Mouse (Mus musculus) liver, embryonic 13.5 days (tissue): ENCODE results near the gene Ucp3. TPM values are rescaled to one million over a fixed set of nuclear protein-coding genes. Genes with fewer than 3 reads are reported as not detected.

Experiments
- ATAC-seq: fragments of 200-750 bp; cut with Nextera tagmentation; 2 replicates; pipeline ENCODE4 v1.8.0; 2017; ENCODE audit warnings: low read depth, mild to moderate bottlenecking, moderate number of reproducible peaks, moderate library complexity
- DNase-seq: peaks from one replicate; pipeline ENCODE4 v3.0.0; 2022
- H3K27ac ChIP-seq: fragments of 300-500 bp; sonication (generic); 2 replicates; pipeline ENCODE4 v1.5.1; 2015; ENCODE audit warnings: moderate library complexity, mild to moderate bottlenecking, inconsistent platforms
- H3K27me3 ChIP-seq: fragments of 300-500 bp; sonication (generic); 2 replicates; pipeline ENCODE4 v1.6.1; 2015; ENCODE audit warnings: mild to moderate bottlenecking, inconsistent platforms
- H3K36me3 ChIP-seq: fragments of 300-500 bp; sonication (generic); 2 replicates; pipeline ENCODE4 v1.6.1; 2015; ENCODE audit warnings: mild to moderate bottlenecking, inconsistent platforms
- H3K4me1 ChIP-seq: fragments of 300-500 bp; sonication (generic); replicated peaks from 2 replicates; pipeline ENCODE4 v1.6.1; 2015; ENCODE audit warnings: inconsistent platforms
- H3K4me2 ChIP-seq: fragments of 300-500 bp; sonication (generic); 2 replicates; pipeline ENCODE4 v1.6.1; 2015; ENCODE audit warnings: inconsistent platforms, mild to moderate bottlenecking, moderate library complexity
- H3K4me3 ChIP-seq: fragments of 300-500 bp; sonication (generic); replicated peaks from 2 replicates; pipeline ENCODE4 v1.5.1; 2015; ENCODE audit warnings: mild to moderate bottlenecking, inconsistent platforms
- H3K9ac ChIP-seq: fragments of 300-500 bp; sonication (generic); 2 replicates; pipeline ENCODE4 v1.6.1; 2015; ENCODE audit warnings: mild to moderate bottlenecking, inconsistent platforms
- H3K9me3 ChIP-seq: fragments of 300-500 bp; sonication (generic); replicated peaks from 2 replicates; pipeline ENCODE4 v1.6.1; 2016; ENCODE audit warnings: inconsistent platforms
- WGBS: fragments of 180-500 bp; shearing (Covaris S2); methylation state at CpG from one replicate; pipeline ENCODE4 v1.1.7; 2015; ENCODE audit not compliant: insufficient replicate concordance; 5-methylcytosine and 5-hydroxymethylcytosine counted together
- polyA plus RNA-seq: library from polyadenylated mRNA; unstranded; fragments of >200 nt; fragmentation: Nextera tagmentation; extraction: Ambion mirVana; gene quantifications from 2 replicates; pipeline ENCODE4 v1.2.1, GENCODE M21; 2015

Gene Ucp3
- polyA plus RNA-seq, 1 experiment from 2014 or later = not detected

- peak overlapping the region; percentile 87 for H3K27ac ChIP-seq
- H3K9ac ChIP-seq = peak overlapping the region; percentile 43
- no peaks in the 10 kb centered on the region for H3K9me3 ChIP-seq
- no peak overlapping the region for H3K4me3 ChIP-seq
- WGBS = 61% methylated on average over 6 of the region's 6 CpGs
- no peak for DNase-seq
- peaks cover 47% of the 10 kb centered on the region for H3K36me3 ChIP-seq
- ATAC-seq = peak; percentile 24
- no peak overlapping the region for H3K4me2 ChIP-seq
- H3K27me3 ChIP-seq = no peaks in the 10 kb centered on the region
- H3K4me1 ChIP-seq = peaks cover 86% of the 10 kb centered on the region
Measured at GRCm38 (mm10) chr7:100501027-100501843, 28.4 kb downstream of the Ucp3 start.

GRCm38 (mm10) chr7:100501844-100502373 is 29.1 kb downstream of the Ucp3 start:
- peak overlapping the region; percentile 87 for H3K27ac ChIP-seq
- no peaks in the 10 kb centered on the region for H3K27me3 ChIP-seq
- 42% methylated on average over 2 of the region's 2 CpGs for WGBS
- no peak overlapping the region for H3K4me3 ChIP-seq
- peaks cover 40% of the 10 kb centered on the region for H3K36me3 ChIP-seq
- H3K4me1 ChIP-seq = peaks cover 83% of the 10 kb centered on the region
- H3K9ac ChIP-seq = peak overlapping the region; percentile 43; the same call in 1 of the 2 replicates
- no peak overlapping the region for H3K4me2 ChIP-seq
- DNase-seq (no peak), ATAC-seq (peak; percentile 1; the same call in 1 of the 2 replicates)
- H3K9me3 ChIP-seq = no peaks in the 10 kb centered on the region

GRCm38 (mm10) chr7:100502374-100502922 is 29.7 kb downstream of the Ucp3 start:
- Histone ChIP-seq H3K4me2 (no peak overlapping the region), H3K4me3 (no peak overlapping the region), H3K36me3 (peaks cover 35% of the 10 kb centered on the region), H3K27ac (peak overlapping the region; percentile 87), H3K9ac (peak overlapping the region; percentile 37; the same call in 1 of the 2 replicates), H3K4me1 (peaks cover 78% of the 10 kb centered on the region), H3K9me3 (no peaks in the 10 kb centered on the region), H3K27me3 (peaks cover 2% of the 10 kb centered on the region; the same call in 1 of the 2 replicates)
- ATAC-seq (peak; percentile 32), DNase-seq (no peak)
- WGBS = 49% methylated on average over 7 of the region's 7 CpGs

GRCm38 (mm10) chr7:100503076-100503475 is 30.3 kb downstream of the Ucp3 start:
- Histone ChIP-seq H3K4me1 (peaks cover 71% of the 10 kb centered on the region), H3K27ac (peak overlapping the region; percentile 87), H3K9me3 (no peaks in the 10 kb centered on the region), H3K27me3 (peaks cover 8% of the 10 kb centered on the region; the same call in 1 of the 2 replicates), H3K4me2 (no peak overlapping the region), H3K4me3 (no peak overlapping the region), H3K36me3 (peaks cover 28% of the 10 kb centered on the region), H3K9ac (peak overlapping the region; percentile 37)
- ATAC-seq (peak; percentile 13), DNase-seq (no peak)
- WGBS = 34% methylated on average over 5 of the region's 5 CpGs

GRCm38 (mm10) chr7:100504740-100505487 is 32.1 kb downstream of the Ucp3 start:
- no peak for DNase-seq
- Histone ChIP-seq H3K4me1 (peaks cover 53% of the 10 kb centered on the region), H3K27ac (no peak overlapping the region; the same call in 1 of the 2 replicates), H3K9me3 (no peaks in the 10 kb centered on the region), H3K27me3 (peaks cover 9% of the 10 kb centered on the region; the same call in 1 of the 2 replicates), H3K36me3 (peaks cover 10% of the 10 kb centered on the region), H3K4me3 (no peak overlapping the region), H3K4me2 (no peak overlapping the region), H3K9ac (no peak overlapping the region)
- ATAC-seq = no peak
- WGBS = 76% methylated on average over 13 of the region's 13 CpGs

GRCm38 (mm10) chr7:100506494-100506893 is 33.7 kb downstream of the Ucp3 start:
- H3K27ac ChIP-seq = no peak overlapping the region
- ATAC-seq (no peak), DNase-seq (no peak)
- H3K4me2 ChIP-seq = no peak overlapping the region
- 65% methylated on average over 4 of the region's 4 CpGs for WGBS
- H3K4me3 ChIP-seq = no peak overlapping the region
- H3K9ac ChIP-seq = no peak overlapping the region
- H3K4me1 ChIP-seq = peaks cover 37% of the 10 kb centered on the region
- H3K9me3 ChIP-seq = no peaks in the 10 kb centered on the region
- H3K36me3 ChIP-seq = no peaks in the 10 kb centered on the region
- H3K27me3 ChIP-seq = peaks cover 16% of the 10 kb centered on the region

- no peak overlapping the region for H3K4me3 ChIP-seq
- H3K9ac ChIP-seq = no peak overlapping the region
- H3K27me3 ChIP-seq = peaks cover 28% of the 10 kb centered on the region
- H3K27ac ChIP-seq = no peak overlapping the region
- no peaks in the 10 kb centered on the region for H3K9me3 ChIP-seq
- no peak overlapping the region for H3K4me2 ChIP-seq
- 15% methylated on average over 3 of the region's 3 CpGs for WGBS
- DNase-seq (no peak), ATAC-seq (no peak)
- peaks cover 15% of the 10 kb centered on the region for H3K4me1 ChIP-seq
- no peaks in the 10 kb centered on the region for H3K36me3 ChIP-seq
Measured at GRCm38 (mm10) chr7:100508670-100509069, 35.9 kb downstream of the Ucp3 start.

- H3K27me3 ChIP-seq = peaks cover 33% of the 10 kb centered on the region
- no peak for ATAC-seq
- H3K9me3 ChIP-seq = no peaks in the 10 kb centered on the region
- no peak for DNase-seq
- no peak overlapping the region for H3K27ac ChIP-seq
- no peak overlapping the region for H3K4me2 ChIP-seq
- H3K4me1 ChIP-seq = 0 out of 2 replicates have a peak, but pooled peaks cover 2% of the 10 kb centered on the region
- no peak overlapping the region for H3K4me3 ChIP-seq
- H3K36me3 ChIP-seq = no peaks in the 10 kb centered on the region
- WGBS = 38% methylated on average over 8 of the region's 8 CpGs
- no peak overlapping the region for H3K9ac ChIP-seq
Measured at GRCm38 (mm10) chr7:100511602-100512001, 38.8 kb downstream of the Ucp3 start.

GRCm38 (mm10) chr7:100514573-100514972 is 41.8 kb downstream of the Ucp3 start, which contains the start of gene Dnajb13:
Gene Dnajb13, minus strand, starts transcription at chr7:100514960.
- Histone ChIP-seq H3K9ac (no peak within 1 kb of the TSS), H3K4me1 (no peaks in the 10 kb centered on the region), H3K4me3 (no peak within 1 kb of the TSS), H3K27me3 (peaks cover 24% of the 10 kb centered on the region), H3K27ac (no peak within 1 kb of the TSS), H3K9me3 (no peaks in the 10 kb centered on the region), H3K36me3 (no peaks in the 10 kb centered on the region), H3K4me2 (no peak within 1 kb of the TSS)
- WGBS = 46% methylated on average over 11 of the region's 11 CpGs
- DNase-seq (no peak), ATAC-seq (no peak)

GRCm38 (mm10) chr7:100520204-100520603 is 47.4 kb downstream of the Ucp3 start:
- WGBS = 48% methylated on average over 7 of the region's 7 CpGs
- Histone ChIP-seq H3K4me3 (no peak overlapping the region), H3K36me3 (0 out of 2 replicates have a peak, but pooled peaks cover 5% of the 10 kb centered on the region), H3K27me3 (no peaks in the 10 kb centered on the region), H3K4me2 (no peak overlapping the region), H3K4me1 (0 out of 2 replicates have a peak, but pooled peaks cover 4% of the 10 kb centered on the region), H3K9ac (no peak overlapping the region), H3K27ac (no peak overlapping the region), H3K9me3 (no peaks in the 10 kb centered on the region)
- ATAC-seq = no peak
- DNase-seq = no peak
